8 mouse cellular contexts compared by ENCODE assay signal in genomic region chr15:36374732-36375548, GRCm38 (mm10).
DNase-seq lines count a peak whose midpoint lies in the region; ATAC-seq and TF ChIP-seq lines count a peak whose summit lies in the region.

No protein-coding gene starts in this region.

- TF ChIP-seq CTCF in hindbrain, postnatal 0 days (IDR thresholded peaks at IDR 0.05; ENCODE audit: low read depth), result no peak

- no peaks in the 10 kb centered on the region for H3K36me3 ChIP-seq in hindbrain, postnatal 0 days (ENCODE audit: insufficient read depth, low read length)

- peak overlapping the region; percentile 49 for H3K9ac ChIP-seq in hindbrain, postnatal 0 days (replicated peaks; ENCODE audit: low read length)

- H3K27me3 ChIP-seq in hindbrain, postnatal 0 days (ENCODE audit: insufficient read depth, low read length), result no peaks in the 10 kb centered on the region

- peak; percentile 61 for ATAC-seq in hindbrain, postnatal 0 days

- H3K4me1 ChIP-seq in hindbrain, postnatal 0 days (ENCODE audit: insufficient read depth, low read length), result peaks cover 21% of the 10 kb centered on the region; the same call in 1 of the 2 replicates

- peak overlapping the region; percentile 18 for H3K27ac ChIP-seq in hindbrain, postnatal 0 days

- peak overlapping the region; percentile 69 for H3K4me2 ChIP-seq in hindbrain, postnatal 0 days (ENCODE audit: low read depth, low read length)

- H3K9me3 ChIP-seq in hindbrain, postnatal 0 days (ENCODE audit: low read length), result no peaks in the 10 kb centered on the region

- peak; percentile 61 for DNase-seq in NIH3T3 (ENCODE audit: low read depth)
- DNase-seq in cerebellum, postnatal 25 days, result peak; percentile 83 to 93
- peak; percentile 60 to 77 for DNase-seq in frontal cortex, postnatal 25 days (ENCODE audit: low spot score in 2 of 2)
- peak; percentile 55 for DNase-seq in hindbrain, postnatal 0 days (ENCODE audit: low spot score)
- DNase-seq in left cerebral cortex, adult 11 months (ENCODE audit: low spot score), result peak; percentile 78
- DNase-seq in lung, postnatal 14 days, result peak; percentile 73
- DNase-seq in retina, embryonic 14.5 days (ENCODE audit: low spot score), result peak; percentile 20
- DNase-seq in yolk sac, embryonic 10.5 days (ENCODE audit: low spot score), result peak; percentile 73

- 2% methylated on average over 20 of the region's 20 CpGs for WGBS in hindbrain, postnatal 0 days

- peak overlapping the region; percentile 33 for H3K4me3 ChIP-seq in hindbrain, postnatal 0 days (ENCODE audit: low read length)

Comparison
In these comparisons a context has a peak if more than half of its experiments do, and no peak if none do; other contexts are left out.
1. Peak in every context shown above with its lines: DNase-seq, ATAC-seq, H3K4me3 ChIP-seq and H3K27ac ChIP-seq.
2. DNase-seq: peak in every context shown above with its lines; median percentile 88 in cerebellum, postnatal 25 days; 78 in left cerebral cortex, adult 11 months; 73 in lung, postnatal 14 days; 73 in yolk sac, embryonic 10.5 days; 68 in frontal cortex, postnatal 25 days; 61 in NIH3T3; 55 in hindbrain, postnatal 0 days; 20 in retina, embryonic 14.5 days.